8 mouse cellular contexts compared by ENCODE assay signal in genomic region chr19:25406481-25407184, GRCm38 (mm10).
A peak's percentile ranks its signal among the peaks of the same experiment; 100 is the strongest.
DNase-seq lines count a peak whose midpoint lies in the region; ATAC-seq lines count a peak whose summit lies in the region.

No protein-coding gene starts in this region.

- H3K27ac ChIP-seq in hindbrain, embryonic 12.5 days = peak overlapping the region; percentile 80

- DNase-seq in Muller cell, postnatal 12 days (ENCODE audit: inconsistent ontology term) = peak; percentile 89
- peak; percentile 34 to 42 for DNase-seq in cerebellum, postnatal 14 days
- DNase-seq in frontal cortex, postnatal 36 days (ENCODE audit: low spot score in 2 of 2) = peak; percentile 41
- DNase-seq in left cerebral cortex, adult 11 months (ENCODE audit: low spot score) = peak; percentile 19
- peak; percentile 59 for DNase-seq in lung, postnatal 14 days
- DNase-seq in right cerebral cortex, postnatal 14 days = peak; percentile 66
- DNase-seq in natural killer cell, adult 2 months (ENCODE audit: low spot score in 2 of 2) = no peak

- 2% methylated on average over 27 of the region's 28 CpGs for WGBS in hindbrain, embryonic 12.5 days

- peaks cover 17% of the 10 kb centered on the region for H3K36me3 ChIP-seq in hindbrain, embryonic 12.5 days

- H3K4me3 ChIP-seq in hindbrain, embryonic 12.5 days = peak overlapping the region; percentile 39

- peak overlapping the region; percentile 64; the same call in 1 of the 2 replicates for H3K9ac ChIP-seq in hindbrain, embryonic 12.5 days

- H3K4me1 ChIP-seq in hindbrain, embryonic 12.5 days = peaks cover 17% of the 10 kb centered on the region

- peak; percentile 83 for ATAC-seq in hindbrain, embryonic 12.5 days (ENCODE audit: low FRiP score)

- peak overlapping the region; percentile 88 for H3K4me2 ChIP-seq in hindbrain, embryonic 12.5 days (replicated peaks)

- H3K27me3 ChIP-seq in hindbrain, embryonic 12.5 days = peaks cover 15% of the 10 kb centered on the region

- no peaks in the 10 kb centered on the region for H3K9me3 ChIP-seq in hindbrain, embryonic 12.5 days (replicated peaks)

Comparison
In these comparisons a context has a peak if more than half of its experiments do, and no peak if none do; other contexts are left out.
1. DNase-seq: peak in Muller cell, postnatal 12 days (single experiment), cerebellum, postnatal 14 days (2 of 2), frontal cortex, postnatal 36 days (2 of 2), left cerebral cortex, adult 11 months (single experiment), lung, postnatal 14 days (single experiment) and right cerebral cortex, postnatal 14 days (single experiment); none in natural killer cell, adult 2 months (0 of 2).